Mouse (Mus musculus): ENCODE results near the gene Gp1bb.
A peak's percentile ranks its signal among the peaks of the same experiment; 100 is the strongest.

Gp1bb gene

GRCm38 (mm10) chr16:18577599-18578160, 44.5 kb downstream of the Gp1bb start:
- no peak for DNase-seq

- no peak for DNase-seq
These were observed 45.1 kb downstream of the Gp1bb start for GRCm38 (mm10) chr16:18577071-18577470.

DNA sequence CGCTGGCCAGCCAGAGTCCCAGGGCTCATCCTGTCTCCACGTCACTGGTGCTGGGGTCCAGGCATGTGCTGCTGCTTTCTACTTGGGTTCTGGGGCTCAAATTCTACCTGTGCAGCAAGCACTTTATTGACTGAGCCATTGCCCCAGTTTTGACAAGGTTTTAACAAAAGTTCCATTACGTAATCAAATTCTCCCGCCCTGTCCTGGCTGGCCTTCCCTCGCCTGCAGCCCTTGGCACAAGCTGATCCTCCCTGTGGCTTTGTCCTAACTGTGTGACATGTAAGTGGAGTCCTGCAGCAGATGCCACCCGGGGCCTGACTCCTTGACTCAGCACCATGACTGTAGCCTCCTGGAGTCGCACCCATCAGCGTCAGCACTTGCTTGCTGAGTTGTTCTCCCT, 48.0 kb downstream of the Gp1bb start:
- DNase-seq = peak; percentile 22

All from cerebellum, adult 9-10 months (tissue).